Mouse (Mus musculus) cerebellum, postnatal 10 days (tissue): ENCODE results near the gene Olfr1342.

Source experiments
- DNase-seq, 2 experiments: peaks; one replicate each; pipeline ENCODE4 v3.0.0; 2021; ENCODE audit warnings: mixed read lengths in 2 of 2

Gene Olfr1342

DNA sequence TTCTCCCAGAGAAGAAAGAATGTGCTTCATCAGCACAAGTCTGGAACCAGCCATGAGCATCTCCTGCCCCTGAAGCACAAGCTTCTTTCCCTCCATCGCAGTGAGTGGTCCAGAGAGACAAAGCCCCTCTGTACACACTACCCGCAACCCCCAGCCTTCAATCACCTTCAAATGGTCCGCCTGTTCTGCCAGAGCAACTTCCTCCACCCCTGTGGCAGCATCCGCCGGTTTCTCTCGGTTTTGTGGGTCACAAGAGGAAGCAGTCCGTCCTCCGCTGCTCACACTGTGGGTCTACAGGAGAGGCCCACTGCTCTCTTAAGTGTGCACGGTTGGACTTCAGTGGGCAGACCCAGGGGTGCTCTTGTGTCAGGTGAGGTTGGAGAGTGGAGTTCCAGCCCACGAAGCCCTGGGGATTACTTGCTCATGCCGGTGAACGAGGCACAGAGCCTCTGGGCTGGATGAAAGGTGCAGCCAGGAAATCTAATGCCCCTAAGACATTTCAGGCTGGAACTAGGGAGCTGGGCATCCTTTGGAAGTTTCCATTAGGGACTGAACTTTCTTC lies at the start of gene Olfr1342:
Olfr1342 (minus strand) TSS at position 345 of the 562 bp plus-strand sequence.
- no peak for DNase-seq

DNA sequence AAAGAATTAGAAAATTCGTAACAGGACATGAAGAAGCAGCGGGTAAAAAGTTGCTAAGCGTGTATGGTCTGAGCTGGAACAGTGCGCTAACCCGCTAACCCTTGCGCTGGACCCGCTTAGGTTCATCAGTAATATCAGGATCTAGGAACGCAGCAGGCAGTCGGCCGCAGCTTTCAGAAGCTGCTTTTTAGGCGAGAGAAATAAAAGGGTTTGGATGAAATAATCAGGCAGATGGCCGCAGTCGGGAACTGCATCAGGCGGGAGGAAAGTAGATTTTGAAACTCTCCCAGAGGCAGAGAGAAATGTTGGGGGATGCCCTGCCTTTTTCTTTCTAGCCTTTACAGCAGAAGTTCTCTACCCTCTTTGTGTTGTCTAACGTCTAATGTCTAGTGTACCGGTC lies 49.3 kb upstream of the Olfr1342 start:
- peak; percentile 38 to 70 for DNase-seq

DNA sequence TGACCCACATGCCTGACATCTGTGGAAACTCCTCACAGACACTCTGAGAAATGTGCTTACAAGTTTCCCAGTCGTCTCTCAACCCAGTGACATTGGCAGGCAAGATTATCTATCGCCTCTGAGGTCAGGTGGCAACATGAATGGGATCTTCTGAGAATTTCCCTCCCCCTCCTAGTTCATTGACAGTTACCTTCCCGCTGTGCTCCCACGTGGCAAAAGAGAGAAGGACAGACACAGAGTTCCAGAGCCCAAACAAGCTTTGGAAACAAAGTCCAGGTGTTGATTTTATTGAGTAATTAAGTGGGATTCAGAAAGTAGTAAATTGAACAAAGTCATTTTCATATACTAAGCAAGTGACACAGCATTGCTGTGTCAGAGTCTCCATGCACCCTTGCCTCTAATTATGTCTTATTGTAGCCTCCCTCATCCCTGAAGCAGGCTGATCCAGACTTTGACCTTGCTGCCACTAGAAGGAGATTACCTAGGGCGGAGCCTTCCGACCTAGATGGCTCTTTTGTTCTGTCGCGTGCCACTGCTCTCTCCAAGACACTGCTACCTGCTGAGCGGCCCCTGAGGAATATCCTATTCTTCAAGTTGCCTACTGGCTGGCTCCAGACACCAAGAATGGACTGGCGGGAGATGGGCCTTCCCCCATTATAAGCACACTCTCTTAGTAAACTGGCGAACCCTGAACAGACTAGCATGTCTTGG lies 48.6 kb upstream of the Olfr1342 start:
- peak in 1 of 2 experiments; percentile 6 for DNase-seq

DNA sequence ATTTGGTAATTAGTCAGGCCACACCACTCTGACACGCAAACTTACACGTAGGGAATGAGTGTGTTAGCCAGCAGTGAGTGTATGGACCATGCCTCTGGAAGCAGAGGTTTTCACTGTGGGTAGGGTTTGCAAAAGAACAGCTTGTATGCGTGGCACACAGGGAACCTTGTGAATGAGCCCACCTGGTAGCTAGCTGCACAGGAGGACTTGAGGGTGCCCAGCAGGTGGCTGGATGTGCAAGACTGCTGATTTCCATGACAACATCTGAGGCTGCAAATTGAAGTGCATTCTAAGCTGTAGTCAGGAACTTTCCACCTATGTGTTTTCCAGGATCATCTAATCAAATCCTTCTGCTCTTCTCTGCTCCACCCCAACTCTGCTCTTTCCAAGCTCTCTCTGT lies 47.0 kb upstream of the Olfr1342 start:
- no peak for DNase-seq

DNA sequence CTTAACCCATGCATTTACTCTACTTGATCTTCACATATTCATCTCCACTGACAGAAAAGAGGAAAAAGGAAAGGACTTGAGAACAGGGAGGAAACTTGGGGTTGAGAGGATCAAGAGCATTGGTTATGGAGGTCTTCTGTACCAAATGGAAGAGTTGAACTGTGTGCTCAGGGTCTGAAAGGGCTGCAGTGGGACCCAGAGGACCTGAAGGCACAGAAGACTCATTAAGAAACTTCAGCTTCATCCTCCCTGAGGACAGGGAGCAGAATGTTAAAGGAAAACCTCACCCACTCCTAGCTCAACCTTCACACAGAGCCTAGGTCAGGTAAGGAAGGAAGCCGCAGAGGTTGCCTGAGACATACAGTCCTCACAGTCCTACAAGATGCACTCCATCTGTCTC lies 39.3 kb upstream of the Olfr1342 start, which contains the start of gene Olfr1339:
Olfr1339 (plus strand) TSS at position 301 of the 400 bp plus-strand sequence.
- DNase-seq, result no peak

DNA sequence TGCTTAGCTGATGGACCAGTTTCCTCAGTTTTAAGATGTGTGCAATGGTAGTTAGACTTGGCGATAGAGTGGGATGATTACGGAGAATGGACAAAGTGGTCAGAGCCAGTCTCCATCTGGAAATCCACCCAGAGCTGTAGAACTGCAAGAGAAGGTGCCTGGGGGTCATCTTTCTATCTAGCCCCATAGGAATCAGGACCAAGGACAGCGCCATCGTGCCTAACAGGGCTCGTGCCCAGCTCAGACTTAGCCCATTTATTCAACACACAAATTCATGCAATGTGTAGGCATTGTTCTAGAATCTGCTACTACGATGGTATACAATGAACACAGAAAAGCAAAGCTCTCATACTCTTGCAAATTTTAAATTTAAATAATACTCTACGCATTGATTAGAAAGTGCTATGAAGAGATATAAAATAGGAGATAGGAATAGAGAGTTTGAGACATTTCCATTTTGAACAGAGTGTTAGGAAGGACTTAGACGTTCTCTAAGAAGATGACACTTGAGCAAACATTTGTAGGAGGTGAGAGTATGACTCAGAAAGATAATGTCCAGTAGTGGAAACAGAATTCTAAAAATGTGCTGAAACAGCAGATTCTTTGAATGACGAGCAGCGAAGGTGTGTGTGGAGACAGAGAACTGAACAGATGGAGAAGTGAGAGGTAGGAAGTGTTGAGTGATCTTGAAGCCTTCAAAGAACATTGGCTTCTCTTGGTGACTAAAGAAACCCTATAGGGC lies 29.4 kb upstream of the Olfr1342 start:
- DNase-seq, result no peak

DNA sequence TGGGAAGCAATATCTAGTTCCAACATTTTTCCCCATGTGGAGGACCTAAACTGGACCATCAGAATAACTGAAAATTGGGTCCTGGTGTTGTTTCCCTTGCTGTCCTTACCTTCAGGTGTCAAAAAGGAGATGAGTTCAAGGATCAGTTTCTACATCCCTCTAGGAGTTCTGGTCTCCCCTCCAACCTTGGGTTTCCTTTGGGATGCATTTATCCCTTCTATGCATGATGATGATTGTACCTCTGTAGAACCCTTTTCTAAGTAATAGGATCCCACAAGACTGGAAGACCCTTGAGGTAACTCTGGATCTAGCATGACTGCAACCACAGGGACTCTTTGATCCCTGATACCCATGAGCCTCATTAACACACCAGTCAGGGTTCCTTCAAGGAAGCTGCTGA lies 27.3 kb upstream of the Olfr1342 start, which contains the start of gene Olfr1340:
Olfr1340 (plus strand) TSS at position 301 of the 400 bp plus-strand sequence.
- no peak for DNase-seq

DNA sequence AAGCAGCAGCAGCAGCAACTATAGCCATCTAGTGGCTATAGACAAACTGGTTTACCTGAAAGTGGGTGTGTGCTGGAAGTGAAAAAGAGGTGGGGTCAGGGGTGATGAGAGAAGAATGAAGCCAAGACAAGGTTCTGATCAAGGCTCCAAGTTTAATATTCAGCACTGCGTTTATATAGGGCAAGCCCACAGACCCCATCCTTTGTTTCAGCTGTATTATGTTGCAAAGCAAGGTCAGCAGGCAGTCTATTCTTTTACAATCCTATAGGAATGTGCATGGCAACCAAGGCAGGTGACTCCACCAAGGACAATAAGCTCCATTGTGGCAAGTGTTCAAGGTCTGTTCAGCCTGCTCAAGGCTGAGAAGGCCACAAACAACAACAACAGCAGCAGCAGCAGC lies 19.1 kb upstream of the Olfr1342 start:
- no peak for DNase-seq

DNA sequence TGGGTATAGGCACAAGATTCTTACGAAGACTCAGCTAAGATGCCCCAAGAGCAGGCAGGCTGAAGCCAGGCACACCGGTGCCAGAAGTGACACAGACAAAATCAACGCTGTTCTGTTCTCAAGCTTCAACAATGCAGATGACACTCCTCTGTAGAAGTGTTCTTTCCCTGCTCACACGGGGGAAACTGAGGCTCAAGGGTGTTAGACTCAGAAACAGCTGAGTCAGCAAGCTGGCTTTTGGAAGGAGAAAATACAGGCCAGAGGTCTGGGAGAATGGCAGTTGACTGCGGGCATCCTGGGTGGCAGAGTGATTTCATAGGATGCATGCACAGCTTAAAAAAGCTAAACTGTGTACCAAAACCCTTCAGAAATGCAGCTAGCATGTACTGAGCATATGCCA lies 15.5 kb upstream of the Olfr1342 start:
- DNase-seq, result no peak

DNA sequence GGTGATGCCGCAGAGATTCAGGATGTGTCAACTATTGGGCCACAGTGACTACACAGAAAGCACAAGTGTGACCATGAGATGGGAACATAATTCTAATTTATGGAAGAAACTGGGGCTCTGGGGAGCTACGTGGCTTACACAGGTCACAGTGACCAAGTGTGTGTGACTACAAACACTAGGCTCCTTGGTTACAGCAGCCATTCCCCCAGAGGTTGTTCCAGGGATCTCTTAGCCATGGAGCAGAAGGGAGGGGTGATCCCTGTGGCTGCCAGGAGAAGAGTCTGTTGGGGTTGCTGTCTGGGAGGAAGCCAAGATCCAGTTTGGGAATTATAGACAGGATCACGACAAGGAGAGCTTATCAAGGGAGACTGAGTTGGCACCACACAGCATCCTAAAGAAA lies 10.7 kb upstream of the Olfr1342 start, which contains the start of gene Olfr1341:
Olfr1341 (plus strand) TSS at position 301 of the 400 bp plus-strand sequence.
- DNase-seq, result no peak

DNA sequence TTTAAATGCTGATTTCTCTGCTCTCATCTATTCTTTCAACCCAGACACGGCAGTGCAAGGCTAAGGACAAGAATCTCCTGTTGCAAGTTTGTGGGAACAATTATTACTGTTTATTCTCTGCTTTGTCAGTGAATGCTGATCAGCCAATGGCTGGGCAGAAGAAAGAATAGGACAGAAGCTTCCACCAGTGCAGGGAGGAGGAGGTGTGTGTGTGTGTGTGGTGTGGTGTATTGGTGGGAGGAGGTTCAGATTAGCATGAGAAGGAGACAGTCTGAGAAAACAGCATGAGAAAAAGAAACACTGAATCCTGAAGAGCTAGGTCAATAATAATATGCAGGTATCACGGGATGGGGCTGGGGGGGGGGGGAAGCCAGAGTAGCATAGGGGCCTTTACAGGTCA lies 1.3 kb upstream of the Olfr1342 start:
- DNase-seq, result no peak

DNA sequence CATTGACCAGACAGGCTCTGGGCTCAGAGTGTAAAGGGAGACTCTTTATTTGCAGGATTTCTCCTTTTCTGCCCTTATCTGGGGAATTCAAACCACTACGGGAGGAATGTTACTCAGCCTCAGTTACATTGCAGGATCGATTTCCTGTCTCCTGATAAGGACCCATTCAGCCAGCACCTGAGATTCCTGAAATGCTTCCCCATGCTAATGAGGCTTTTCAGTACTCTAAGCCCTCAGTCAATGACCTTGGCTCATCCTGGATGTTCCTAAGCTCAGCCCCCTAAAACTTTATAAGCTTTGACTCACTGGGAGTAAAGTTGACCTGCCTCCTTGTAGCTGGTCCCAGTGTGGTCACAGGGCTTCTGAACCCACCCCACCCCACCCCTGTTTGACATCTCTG lies 5.5 kb downstream of the Olfr1342 start:
- DNase-seq, result no peak

DNA sequence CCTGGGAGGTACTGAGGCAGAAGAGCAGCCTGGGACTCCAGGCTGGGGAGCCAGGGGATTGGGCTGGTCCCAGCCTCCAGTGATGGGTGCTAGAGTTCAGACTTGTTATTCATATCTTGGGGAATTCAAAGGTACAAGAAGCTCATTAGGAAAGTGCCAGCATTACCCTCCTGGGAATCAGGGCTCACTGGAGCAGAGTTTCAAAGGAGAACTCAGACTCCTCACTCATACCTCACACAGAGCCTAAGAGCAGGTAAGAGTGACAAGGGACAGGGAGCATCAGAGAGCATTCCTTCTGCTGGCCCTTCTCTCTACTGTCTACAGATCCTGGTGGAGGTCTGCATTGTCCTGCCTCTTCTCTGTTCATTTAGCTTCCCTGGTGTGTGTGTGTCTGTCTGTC lies 33.9 kb downstream of the Olfr1342 start, which contains the start of gene Olfr62:
Olfr62 (plus strand) TSS at position 301 of the 400 bp plus-strand sequence.
- DNase-seq, result no peak

DNA sequence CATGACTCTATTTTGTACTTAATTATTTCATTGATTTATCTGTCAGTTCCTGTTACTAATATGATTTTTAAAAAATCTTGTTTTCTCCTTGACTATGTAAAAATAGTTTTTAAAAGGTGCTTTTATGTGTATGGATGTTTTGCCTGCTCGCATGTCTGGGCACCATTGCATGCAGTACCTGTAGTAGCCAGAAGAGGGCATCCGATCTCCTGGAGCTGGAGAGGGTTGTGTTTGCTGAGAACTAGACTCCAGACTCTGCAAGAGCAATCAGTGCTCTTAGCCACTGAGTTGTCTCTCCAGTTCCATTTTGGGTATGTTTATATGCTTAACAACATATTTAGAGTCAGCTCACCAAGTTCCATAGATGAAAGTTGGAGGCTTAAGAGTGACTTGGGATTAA lies 47.3 kb downstream of the Olfr1342 start:
- DNase-seq, result peak; percentile 79 to 86

DNA sequence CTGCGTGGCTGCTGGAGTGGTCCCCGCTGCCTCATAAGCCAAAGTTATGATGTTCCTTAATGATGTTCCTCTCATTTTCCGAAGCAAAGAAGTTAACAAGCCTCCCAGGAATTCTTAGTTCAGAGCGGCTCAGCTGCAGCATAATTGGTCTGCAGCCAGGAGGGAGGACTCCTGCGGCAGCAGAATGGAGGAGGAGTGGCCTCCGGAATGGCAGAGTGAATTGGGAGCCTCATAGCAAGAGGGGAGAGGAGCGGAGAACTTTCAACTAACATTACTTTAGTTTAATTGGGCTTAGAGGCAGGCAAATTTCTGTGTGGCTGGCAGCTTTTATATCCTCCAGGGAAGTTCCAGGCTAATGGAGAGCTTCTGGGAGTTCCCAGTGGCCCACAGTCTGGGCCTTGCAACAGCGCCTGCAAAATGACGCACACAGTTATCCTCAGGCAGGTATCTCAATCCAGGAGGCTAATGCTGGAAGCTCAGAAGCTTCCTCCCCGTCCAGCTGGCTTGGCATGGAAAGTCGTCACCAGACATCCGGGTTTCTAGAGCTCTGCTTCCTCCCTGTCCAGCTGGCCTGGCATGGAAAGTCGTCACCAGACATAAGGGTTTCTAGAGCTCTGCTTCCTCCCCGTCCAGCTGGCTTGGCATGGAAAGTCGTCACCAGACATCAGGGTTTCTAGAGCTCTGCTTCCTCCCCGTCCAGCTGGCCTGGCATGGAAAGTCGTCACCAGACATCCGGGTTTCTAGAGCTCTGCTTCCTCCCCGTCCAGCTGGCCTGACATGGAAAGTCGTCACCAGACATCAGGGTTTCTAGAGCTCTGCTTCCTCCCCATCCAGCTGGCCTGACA lies 50.0 kb downstream of the Olfr1342 start:
- DNase-seq, result peak; percentile 33 to 36
